Mouse (Mus musculus) lung, embryonic 14.5 days (tissue): Measurements from ENCODE around the gene Fgfr1op. TPM values are rescaled to one million over a fixed set of nuclear protein-coding genes. Genes with fewer than 3 reads are reported as not detected.
A peak's percentile ranks its signal among the peaks of the same experiment; 100 is the strongest.
"Not testable (repeated sequence)": the region's sequence is repeated elsewhere in the genome, so short reads cannot be mapped to it uniquely, and the experiment has no call there.

Source experiments
- ATAC-seq: fragments of 200-750 bp; cut with Nextera tagmentation; 2 replicates; pipeline ENCODE4 v1.8.0; 2017; ENCODE audit warnings: mild to moderate bottlenecking, moderate TSS enrichment, moderate library complexity; ENCODE audit not compliant: insufficient read depth
- DNase-seq: peaks from one replicate; pipeline ENCODE4 v3.0.0-alpha.2; 2015
- H3K27ac ChIP-seq: fragments of 300-500 bp; sonication (generic); 2 replicates; pipeline ENCODE4 v1.5.1; 2014; ENCODE audit warnings: low read depth, mild to moderate bottlenecking, moderate library complexity
- H3K27me3 ChIP-seq: fragments of 300-500 bp; sonication (generic); 2 replicates; pipeline ENCODE4 v1.6.1; 2014; ENCODE audit warnings: low read length, control low read depth; ENCODE audit not compliant: insufficient read depth
- H3K36me3 ChIP-seq: fragments of 300-500 bp; sonication (generic); 2 replicates; pipeline ENCODE4 v1.6.1; 2014; ENCODE audit warnings: control low read depth; ENCODE audit not compliant: insufficient read depth
- H3K4me1 ChIP-seq: fragments of 300-500 bp; sonication (generic); 2 replicates; pipeline ENCODE4 v1.6.1; 2014; ENCODE audit warnings: antibody characterized with exemption, control low read depth; ENCODE audit not compliant: insufficient read depth
- H3K4me2 ChIP-seq: fragments of 300-500 bp; sonication (generic); 2 replicates; pipeline ENCODE4 v1.6.1; 2014; ENCODE audit warnings: mild to moderate bottlenecking
- H3K4me3 ChIP-seq: fragments of 300-500 bp; sonication (generic); 2 replicates; pipeline ENCODE4 v1.5.1; 2014; ENCODE audit warnings: low read depth, low read length
- H3K9ac ChIP-seq: fragments of 300-500 bp; sonication (generic); 2 replicates; pipeline ENCODE4 v1.6.1; 2014
- H3K9me3 ChIP-seq: fragments of 300-500 bp; sonication (generic); 2 replicates; pipeline ENCODE4 v1.6.1; 2016; ENCODE audit warnings: low read depth, low read length, control low read depth
- WGBS: fragments of 180-500 bp; shearing (Covaris S2); extraction: QIAGEN DNeasy Blood & Tissue Kit; methylation state at CpG from one replicate; pipeline ENCODE4 v1.1.7; 2014; 5-methylcytosine and 5-hydroxymethylcytosine counted together
- polyA plus RNA-seq: library from polyadenylated mRNA; unstranded; fragments of >200 nt; fragmentation: Nextera tagmentation; extraction: Ambion mirVana; gene quantifications from 2 replicates; pipeline ENCODE4 v1.2.1, GENCODE M21; 2014

The Fgfr1op gene
- 39.4 and 40.7 TPM in 2 replicates for polyA plus RNA-seq

GRCm38 (mm10) chr17:8164701-8165607, at the start of gene Fgfr1op:
Fgfr1op (plus strand) TSS chr17:8165501.
- not testable (repeated sequence) for H3K4me1 ChIP-seq, H3K27ac ChIP-seq, DNase-seq, H3K27me3 ChIP-seq, H3K9me3 ChIP-seq
- Histone ChIP-seq H3K4me3 (peak within 1 kb of the TSS; percentile 47), H3K4me2 (peak within 1 kb of the TSS; percentile 43), H3K36me3 (peaks cover 11% of the 10 kb centered on the region), H3K9ac (peak within 1 kb of the TSS; percentile 49)
- under 1% methylated on average over 16 of the region's 55 CpGs for WGBS
- ATAC-seq: peak; percentile 97

GRCm38 (mm10) chr17:8116378-8116777, 48.9 kb upstream of the Fgfr1op start:
- H3K36me3 ChIP-seq, H3K9me3 ChIP-seq, H3K27ac ChIP-seq, H3K4me1 ChIP-seq, H3K9ac ChIP-seq, H3K4me3 ChIP-seq, ATAC-seq, H3K4me2 ChIP-seq, H3K27me3 ChIP-seq: not testable (repeated sequence)
- DNase-seq: peak; percentile 26
- 65% methylated on average over 6 of the region's 11 CpGs for WGBS

GRCm38 (mm10) chr17:8116928-8117327, 48.4 kb upstream of the Fgfr1op start:
- not testable (repeated sequence) for H3K4me2 ChIP-seq, H3K9me3 ChIP-seq, H3K4me3 ChIP-seq, H3K27ac ChIP-seq, DNase-seq, H3K9ac ChIP-seq, H3K36me3 ChIP-seq, ATAC-seq, H3K4me1 ChIP-seq, H3K27me3 ChIP-seq
- no CpG with 5 or more reads among the region's 6 CpGs for WGBS

GRCm38 (mm10) chr17:8122974-8123373, 42.3 kb upstream of the Fgfr1op start:
- H3K4me1 ChIP-seq, H3K36me3 ChIP-seq, ATAC-seq, H3K4me3 ChIP-seq, DNase-seq, H3K27ac ChIP-seq, H3K9ac ChIP-seq, H3K27me3 ChIP-seq, H3K4me2 ChIP-seq, H3K9me3 ChIP-seq: not testable (repeated sequence)
- WGBS: no CpG with 5 or more reads among the region's 3 CpGs

- not testable (repeated sequence) for H3K27ac ChIP-seq, DNase-seq, H3K9ac ChIP-seq, H3K9me3 ChIP-seq, H3K4me1 ChIP-seq, ATAC-seq, H3K4me2 ChIP-seq, H3K36me3 ChIP-seq, H3K27me3 ChIP-seq, H3K4me3 ChIP-seq
- WGBS: 92% methylated on average over 3 of the region's 6 CpGs
These were observed 40.7 kb upstream of the Fgfr1op start for GRCm38 (mm10) chr17:8124586-8124985.

GRCm38 (mm10) chr17:8128326-8128993, 36.8 kb upstream of the Fgfr1op start:
- not testable (repeated sequence) for H3K27me3 ChIP-seq, H3K4me3 ChIP-seq, ATAC-seq, H3K4me2 ChIP-seq, H3K4me1 ChIP-seq, H3K36me3 ChIP-seq, H3K9ac ChIP-seq, H3K9me3 ChIP-seq, H3K27ac ChIP-seq, DNase-seq
- WGBS: 80% methylated on average over 1 of the region's 7 CpGs

- not testable (repeated sequence) for H3K4me1 ChIP-seq, DNase-seq, H3K4me3 ChIP-seq, H3K9ac ChIP-seq, H3K27ac ChIP-seq, ATAC-seq, H3K27me3 ChIP-seq, H3K4me2 ChIP-seq, H3K36me3 ChIP-seq, H3K9me3 ChIP-seq
- WGBS: 79% methylated on average over 9 of the region's 9 CpGs
These were observed 35.7 kb upstream of the Fgfr1op start for GRCm38 (mm10) chr17:8129578-8129977.

- not testable (repeated sequence) for H3K9ac ChIP-seq, H3K9me3 ChIP-seq, H3K4me1 ChIP-seq, DNase-seq, H3K27me3 ChIP-seq, H3K36me3 ChIP-seq, ATAC-seq, H3K27ac ChIP-seq, H3K4me2 ChIP-seq, H3K4me3 ChIP-seq
- WGBS: no CpG with 5 or more reads among the region's 6 CpGs
These were observed 34.5 kb upstream of the Fgfr1op start for GRCm38 (mm10) chr17:8130849-8131248.

- not testable (repeated sequence) for DNase-seq, H3K4me1 ChIP-seq, H3K9ac ChIP-seq, H3K4me2 ChIP-seq, H3K9me3 ChIP-seq, ATAC-seq, H3K27ac ChIP-seq, H3K36me3 ChIP-seq, H3K27me3 ChIP-seq, H3K4me3 ChIP-seq
- WGBS: 95% methylated on average over 5 of the region's 5 CpGs
These were observed 27.2 kb upstream of the Fgfr1op start for GRCm38 (mm10) chr17:8138116-8138515.

GRCm38 (mm10) chr17:8140210-8140609, 25.1 kb upstream of the Fgfr1op start:
- ATAC-seq, DNase-seq, H3K27me3 ChIP-seq, H3K4me1 ChIP-seq, H3K4me3 ChIP-seq, H3K27ac ChIP-seq, H3K4me2 ChIP-seq, H3K36me3 ChIP-seq, H3K9ac ChIP-seq, H3K9me3 ChIP-seq: not testable (repeated sequence)
- WGBS: 80% methylated on average over 3 of the region's 3 CpGs
